Mouse (Mus musculus) urinary bladder, postnatal 14 days (tissue): Measurements from ENCODE around the gene Sgcd.
"Not testable (repeated sequence)": the region's sequence is repeated elsewhere in the genome, so short reads cannot be mapped to it uniquely, and the experiment has no call there.

Experiments
- DNase-seq: peaks from one replicate; pipeline ENCODE4 v3.0.0; 2021; ENCODE audit warnings: low spot score

Sgcd gene

DNA sequence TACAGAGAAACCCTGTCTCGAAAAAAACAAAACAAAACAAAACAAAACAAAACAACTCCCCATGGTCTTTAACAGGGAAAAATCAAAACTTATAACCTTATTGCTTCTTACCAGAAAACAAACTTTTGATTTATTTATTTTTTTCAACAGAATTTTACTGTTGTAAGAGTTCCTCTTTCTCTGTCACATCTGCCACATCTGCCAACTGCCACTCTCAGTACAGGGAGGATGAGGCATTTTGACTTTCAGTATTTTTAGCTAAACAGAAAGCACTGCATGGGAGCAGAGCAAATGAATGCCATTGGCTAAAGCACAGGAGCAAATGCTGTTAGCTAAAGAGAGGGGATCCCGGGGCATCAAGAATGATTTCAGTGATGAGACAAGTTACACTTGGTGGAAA is 528.6 kb downstream of the Sgcd start:
- no peak for DNase-seq

DNA sequence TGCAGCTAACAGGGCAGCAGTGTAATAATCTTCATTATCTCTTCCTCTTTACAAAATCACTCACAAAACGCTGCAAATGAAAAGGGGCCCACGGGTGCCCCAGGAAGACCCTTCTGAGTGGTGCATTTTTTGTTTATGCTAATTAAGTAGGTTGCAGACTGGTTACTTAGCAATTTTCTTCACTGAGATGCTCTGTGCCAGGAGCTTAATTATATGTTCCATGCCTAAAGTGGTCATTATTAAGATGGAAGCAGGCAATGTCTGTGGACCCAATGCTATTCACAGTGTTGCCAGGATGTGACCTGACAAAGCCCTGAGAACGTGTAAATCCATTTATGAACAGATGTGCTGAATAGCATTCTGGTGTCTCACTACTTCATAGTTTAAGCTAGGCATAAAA is 529.6 kb downstream of the Sgcd start:
- DNase-seq = no peak

- no peak for DNase-seq
These were observed 541.0 kb downstream of the Sgcd start for GRCm38 (mm10) chr11:47447790-47448189.

DNA sequence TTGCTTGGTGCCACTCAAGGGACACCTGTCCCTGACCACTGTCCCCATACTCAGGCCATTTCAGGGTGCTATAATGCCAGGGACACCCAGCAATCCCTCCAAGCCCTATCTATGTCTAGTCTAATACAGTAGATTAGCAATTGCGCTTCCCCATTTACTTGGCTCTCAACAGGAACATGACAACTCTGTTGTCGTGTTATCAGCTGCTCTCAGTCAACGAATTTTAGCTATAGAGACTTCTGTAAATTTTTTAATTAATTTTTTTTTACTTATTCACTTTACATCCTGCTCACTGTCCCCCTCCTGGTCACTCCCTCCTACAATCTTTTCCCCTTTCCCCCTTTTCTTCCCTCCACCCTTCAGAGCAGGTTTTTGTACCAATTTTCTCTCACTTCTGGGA is 542.4 kb downstream of the Sgcd start:
- DNase-seq = no peak

GRCm38 (mm10) chr11:47445683-47446082 is 543.1 kb downstream of the Sgcd start:
- no peak for DNase-seq

GRCm38 (mm10) chr11:47442266-47442665 is 546.5 kb downstream of the Sgcd start:
- no peak for DNase-seq

DNA sequence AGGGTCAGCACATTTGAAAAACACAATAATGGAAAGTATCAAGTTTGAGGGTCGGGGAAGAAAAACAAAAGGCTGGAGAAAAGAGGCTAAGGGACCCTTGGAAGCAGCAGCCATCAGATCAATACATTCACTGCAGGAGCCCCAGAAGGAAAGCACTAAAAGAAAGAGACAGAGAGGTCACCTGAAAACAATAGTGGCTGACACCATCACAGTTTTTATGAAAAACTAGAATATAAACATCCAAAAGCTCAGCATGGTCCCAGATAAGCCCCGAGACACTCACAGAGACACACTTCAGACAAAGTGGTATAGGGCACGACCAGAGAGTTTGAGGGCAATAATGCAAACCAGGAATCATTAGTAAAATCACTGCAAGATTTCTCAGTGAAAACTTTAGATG is 589.2 kb downstream of the Sgcd start:
- no peak for DNase-seq

DNA sequence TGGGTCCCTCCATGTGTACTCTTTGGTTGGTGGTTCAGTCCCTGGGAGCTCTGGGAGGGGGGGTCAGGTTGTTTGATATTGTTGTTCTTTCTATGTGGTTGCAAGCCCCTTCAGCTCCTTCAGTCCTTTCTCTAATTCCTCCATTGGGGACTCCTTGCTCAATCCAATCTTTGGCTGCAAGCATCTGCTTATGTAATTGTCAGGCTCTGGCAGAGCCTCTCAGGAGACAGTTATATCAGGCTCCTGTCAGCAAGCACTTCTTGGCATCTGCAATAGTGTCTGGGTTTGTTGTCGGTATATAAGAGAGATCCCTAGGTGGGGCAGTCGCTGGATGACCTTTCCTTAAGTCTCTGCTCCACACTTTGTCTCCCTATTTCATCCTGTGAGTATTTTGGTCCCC is 598.0 kb downstream of the Sgcd start:
- DNase-seq = not testable (repeated sequence)

- no peak for DNase-seq
These were observed 599.4 kb downstream of the Sgcd start for GRCm38 (mm10) chr11:47389327-47389726.

GRCm38 (mm10) chr11:47387726-47388125 is 601.0 kb downstream of the Sgcd start:
- DNase-seq = no peak

DNA sequence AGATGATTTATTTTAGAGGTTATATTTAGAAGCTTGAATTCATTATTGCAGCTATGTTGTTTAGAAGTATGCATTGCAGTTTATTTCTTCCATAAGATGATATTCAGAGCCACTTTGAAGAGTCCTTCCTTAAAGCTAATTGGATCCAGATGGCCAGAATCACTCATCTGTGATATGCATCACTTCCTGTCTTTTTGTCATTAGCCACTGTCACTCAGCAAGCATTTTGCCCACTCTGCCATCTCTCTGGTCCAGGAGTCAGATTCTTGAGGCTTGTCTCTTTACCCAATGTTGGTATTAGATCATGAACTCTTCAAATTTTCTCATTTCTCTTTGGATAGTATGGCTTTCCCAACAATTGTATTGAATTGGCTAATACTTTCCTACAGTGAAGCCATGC is 602.6 kb downstream of the Sgcd start:
- no peak for DNase-seq

DNA sequence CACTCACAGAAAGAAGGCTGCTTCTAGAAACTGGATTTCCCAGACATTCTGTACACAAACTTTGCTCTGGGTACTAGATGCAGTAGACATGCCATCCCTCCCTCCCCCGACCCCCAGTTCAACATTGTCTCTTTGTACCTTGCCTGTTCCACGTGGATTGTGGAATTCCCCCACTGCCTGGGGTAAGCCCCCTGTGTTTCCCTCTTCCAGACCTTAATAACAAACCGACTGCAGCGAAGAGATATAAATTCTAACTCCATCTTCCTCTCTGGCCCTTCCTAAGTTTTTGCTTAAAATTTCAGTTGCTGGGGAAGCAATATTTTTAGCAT is 609.2 kb downstream of the Sgcd start:
- DNase-seq = no peak

GRCm38 (mm10) chr11:47378843-47379629 is 609.7 kb downstream of the Sgcd start:
- peak; percentile 56 for DNase-seq

- DNase-seq = peak; percentile 4
These were observed 611.3 kb downstream of the Sgcd start for GRCm38 (mm10) chr11:47377421-47377820.

DNA sequence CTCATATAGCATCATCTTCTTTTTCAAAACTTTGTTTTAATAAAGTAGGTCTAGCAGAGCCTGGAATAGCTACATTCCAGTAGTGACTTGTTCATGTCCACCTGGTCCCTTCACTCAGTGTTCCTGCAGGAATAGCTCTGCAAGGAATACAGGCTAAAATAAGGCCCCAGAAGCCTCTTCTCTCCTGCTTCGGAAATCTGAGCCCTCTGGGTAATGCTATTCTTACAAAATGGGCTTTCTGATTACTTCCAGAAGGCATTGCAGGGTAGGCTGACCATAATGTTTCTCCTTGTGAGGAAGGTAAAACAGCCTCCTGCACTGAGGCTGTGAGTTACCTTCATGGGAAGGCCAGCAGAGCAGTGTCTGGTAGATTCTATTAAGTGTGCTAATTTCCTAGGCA is 611.9 kb downstream of the Sgcd start:
- no peak for DNase-seq

GRCm38 (mm10) chr11:47371616-47372015 is 617.2 kb downstream of the Sgcd start:
- DNase-seq = no peak

GRCm38 (mm10) chr11:47351585-47351984 is 637.2 kb downstream of the Sgcd start:
- no peak for DNase-seq

DNA sequence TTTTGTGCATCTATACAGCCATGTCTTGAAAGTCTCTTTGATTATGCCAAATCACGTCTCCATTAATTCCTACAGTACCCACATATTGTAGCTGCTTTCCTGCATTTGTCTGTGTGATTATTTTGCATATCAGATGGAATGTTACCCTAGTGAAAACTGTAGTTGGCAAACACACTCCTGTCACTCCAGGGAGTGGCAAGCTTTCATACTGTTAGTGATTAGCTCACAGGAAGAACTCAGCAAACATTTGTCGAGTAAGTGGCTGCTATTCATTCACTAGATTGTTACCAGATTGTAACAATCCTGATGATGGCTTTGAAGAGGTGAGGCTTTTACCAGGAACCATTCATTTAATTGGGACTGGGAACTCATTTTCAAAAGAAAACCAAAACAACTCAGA is 645.3 kb downstream of the Sgcd start:
- DNase-seq = no peak

DNA sequence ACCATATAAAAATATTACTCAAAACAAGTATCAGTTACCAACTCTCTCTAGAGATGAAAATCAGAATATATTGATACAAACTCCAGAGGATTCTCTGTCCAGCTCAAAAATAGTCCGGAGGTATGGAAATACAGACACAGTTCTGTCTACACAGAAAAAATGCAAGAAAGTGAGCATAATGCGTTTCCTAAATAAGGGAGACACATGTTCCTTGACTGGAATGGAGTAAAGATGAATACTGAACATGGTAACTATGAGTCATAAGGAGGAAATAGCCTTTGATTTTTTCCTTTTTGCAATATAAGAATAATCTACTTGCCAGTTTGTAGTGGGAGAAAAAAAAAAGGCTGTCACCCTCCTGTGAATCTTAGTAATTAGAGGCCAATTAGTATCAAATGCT is 655.1 kb downstream of the Sgcd start:
- DNase-seq = no peak

DNA sequence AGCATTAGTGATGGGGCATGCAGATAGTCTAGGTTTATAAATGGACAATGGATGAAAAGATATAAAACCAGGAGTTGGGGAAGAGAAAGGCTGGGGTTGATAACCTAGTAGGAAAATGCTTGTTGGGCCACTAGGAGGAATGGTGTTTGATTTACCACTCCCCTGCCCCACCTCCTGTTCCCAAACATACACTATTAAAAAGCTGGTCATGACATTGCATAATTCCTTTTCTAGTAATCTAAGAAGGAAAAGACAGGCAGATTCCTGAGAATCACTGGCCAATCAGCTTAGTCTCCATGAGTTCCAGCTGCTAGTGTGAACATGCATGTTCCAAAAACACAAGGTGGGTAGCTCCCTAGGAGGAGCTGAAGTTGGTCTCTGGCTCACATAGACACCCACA is 683.2 kb downstream of the Sgcd start:
- DNase-seq = no peak

GRCm38 (mm10) chr11:47304702-47305450 is 683.9 kb downstream of the Sgcd start:
- no peak for DNase-seq

- no peak for DNase-seq
These were observed 689.0 kb downstream of the Sgcd start for GRCm38 (mm10) chr11:47299777-47300176.

DNA sequence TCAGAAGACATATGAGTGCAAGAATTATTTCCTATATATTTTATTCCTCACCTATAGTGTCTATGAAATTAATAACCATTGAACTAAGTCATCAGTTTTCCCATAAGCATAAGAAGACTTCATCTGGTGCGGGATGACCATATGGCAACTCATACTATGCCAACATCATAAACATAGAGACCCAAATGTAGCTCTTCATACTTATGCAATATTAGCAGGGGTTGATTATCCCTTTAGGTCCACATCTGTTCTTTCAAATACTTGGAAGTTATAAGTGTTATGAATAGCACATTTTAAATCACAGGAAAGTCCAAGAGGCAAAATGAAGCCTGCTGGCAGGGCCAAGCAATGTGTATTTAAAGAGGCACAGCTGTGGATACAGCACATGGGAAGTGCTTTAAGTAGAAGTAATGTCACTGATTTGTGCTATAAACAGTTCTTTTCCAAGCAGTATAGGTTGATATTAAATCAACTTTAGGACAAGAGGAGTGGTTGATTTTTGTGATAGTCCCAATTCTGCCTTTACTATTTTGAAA is 690.9 kb downstream of the Sgcd start:
- no peak for DNase-seq

GRCm38 (mm10) chr11:47294741-47295140 is 694.0 kb downstream of the Sgcd start:
- DNase-seq = no peak
